Mouse (Mus musculus) intestine, postnatal 0 days (tissue): ENCODE results near the gene 9930022D16Rik. TPM values are rescaled to one million over a fixed set of nuclear protein-coding genes. Genes with fewer than 3 reads are reported as not detected.

Experiments
- ATAC-seq: fragments of 200-750 bp; cut with Nextera tagmentation; 2 replicates; pipeline ENCODE4 v1.8.0; 2017; ENCODE audit warnings: mild to moderate bottlenecking, moderate TSS enrichment, moderate library complexity
- H3K27ac ChIP-seq: fragments of 300-500 bp; sonication (generic); 2 replicates; pipeline ENCODE4 v1.5.1; 2014; ENCODE audit warnings: mild to moderate bottlenecking, low read depth, low read length, moderate library complexity
- H3K27me3 ChIP-seq: fragments of 300-500 bp; sonication (generic); replicated peaks from 2 replicates; pipeline ENCODE4 v1.6.1; 2014; ENCODE audit warnings: low read length, mixed read lengths; ENCODE audit not compliant: control insufficient read depth, insufficient read depth
- H3K36me3 ChIP-seq: fragments of 300-500 bp; sonication (generic); 2 replicates; pipeline ENCODE4 v1.6.1; 2014; ENCODE audit warnings: mild to moderate bottlenecking, moderate library complexity; ENCODE audit not compliant: control insufficient read depth, insufficient read depth
- H3K4me1 ChIP-seq: fragments of 300-500 bp; sonication (generic); replicated peaks from 2 replicates; pipeline ENCODE4 v1.6.1; 2014; ENCODE audit warnings: antibody characterized with exemption, low read length, mixed read lengths; ENCODE audit not compliant: control insufficient read depth, insufficient read depth
- H3K4me2 ChIP-seq: fragments of 300-500 bp; sonication (generic); replicated peaks from 2 replicates; pipeline ENCODE4 v1.6.1; 2014; ENCODE audit warnings: low read depth, mild to moderate bottlenecking, moderate library complexity
- H3K4me3 ChIP-seq: fragments of 300-500 bp; sonication (generic); 2 replicates; pipeline ENCODE4 v1.5.1; 2014; ENCODE audit warnings: low read depth, low read length
- H3K9ac ChIP-seq: fragments of 300-500 bp; sonication (generic); 2 replicates; pipeline ENCODE4 v1.6.1; 2014; ENCODE audit warnings: mild to moderate bottlenecking, low read depth, low read length
- H3K9me3 ChIP-seq: fragments of 300-500 bp; sonication (generic); 2 replicates; pipeline ENCODE4 v1.6.1; 2016; ENCODE audit warnings: mixed run types; ENCODE audit not compliant: control insufficient read depth
- CTCF ChIP-seq: sonication (generic); IDR thresholded peaks from 2 replicates; pipeline ENCODE4 v1.5.1; 2016; ENCODE audit warnings: low read depth, mild to moderate bottlenecking, control low read depth, antibody characterized with exemption, moderate library complexity
- WGBS: fragments of 180-500 bp; shearing (Covaris S2); extraction: QIAGEN DNeasy Blood & Tissue Kit; methylation state at CpG from one replicate; pipeline ENCODE4 v1.1.7; 2014; 5-methylcytosine and 5-hydroxymethylcytosine counted together
- polyA plus RNA-seq: library from polyadenylated mRNA; unstranded; fragments of >200 nt; fragmentation: Nextera tagmentation; extraction: Ambion mirVana; gene quantifications from 2 replicates; pipeline ENCODE4 v1.2.1, GENCODE M21; 2015

Gene 9930022D16Rik
- polyA plus RNA-seq, 1 experiment from 2014 or later, result 0.08 TPM

DNA sequence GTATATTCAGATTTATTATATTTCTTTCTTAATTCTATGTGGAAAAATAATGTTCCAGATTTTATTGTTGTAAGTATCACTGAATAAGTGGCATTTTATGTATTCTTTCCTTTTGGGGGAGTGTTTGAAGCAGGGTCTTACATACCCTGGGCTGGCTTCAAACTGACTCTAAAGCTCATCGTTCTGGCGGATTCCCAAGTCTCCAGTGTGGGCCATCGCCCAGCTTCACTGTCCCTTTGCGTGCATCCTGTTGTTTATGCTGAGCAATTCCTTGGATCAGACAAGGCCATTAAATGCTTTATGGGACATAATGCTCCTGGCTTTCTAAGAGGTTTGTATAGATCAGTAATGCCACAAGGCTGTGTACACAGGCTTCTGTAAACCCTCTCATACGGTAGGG, 24.7 kb upstream of the 9930022D16Rik start:
- 64% methylated on average over 5 of the region's 5 CpGs for WGBS
- no peak overlapping the region for H3K4me2 ChIP-seq
- no peak overlapping the region for H3K9ac ChIP-seq
- H3K27ac ChIP-seq, result no peak overlapping the region
- no peaks in the 10 kb centered on the region for H3K9me3 ChIP-seq
- ATAC-seq, result no peak
- no peaks in the 10 kb centered on the region for H3K27me3 ChIP-seq
- H3K36me3 ChIP-seq, result peaks cover 15% of the 10 kb centered on the region; the same call in 1 of the 2 replicates
- no peak overlapping the region for H3K4me3 ChIP-seq
- H3K4me1 ChIP-seq, result no peaks in the 10 kb centered on the region; the same call in 1 of the 2 replicates
- TF ChIP-seq CTCF, result no peak

DNA sequence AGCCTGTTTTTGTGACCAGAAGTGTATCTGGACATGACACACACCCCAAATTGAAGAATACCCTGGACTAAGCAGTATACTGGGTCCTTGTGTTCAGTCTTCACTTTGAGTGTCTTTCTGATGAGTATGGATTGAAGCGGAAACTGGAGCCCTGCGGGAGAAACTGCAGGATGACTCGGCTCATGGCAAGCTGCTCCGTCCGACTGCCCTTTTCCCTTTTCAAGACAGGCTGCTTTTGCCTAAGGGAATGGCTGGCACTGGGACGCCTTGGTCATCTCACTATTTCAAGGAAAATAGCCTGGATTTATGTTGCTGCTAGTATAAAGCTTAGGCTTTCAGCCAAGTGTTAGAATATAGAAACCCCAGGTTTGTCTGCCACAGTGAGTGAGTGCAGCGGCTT, 22.5 kb upstream of the 9930022D16Rik start:
- Histone ChIP-seq H3K4me2 (no peak overlapping the region), H3K36me3 (peaks cover 29% of the 10 kb centered on the region), H3K4me1 (no peaks in the 10 kb centered on the region), H3K27ac (no peak overlapping the region), H3K27me3 (no peaks in the 10 kb centered on the region), H3K4me3 (no peak overlapping the region), H3K9ac (no peak overlapping the region), H3K9me3 (no peaks in the 10 kb centered on the region)
- no peak for TF ChIP-seq CTCF
- WGBS, result 84% methylated on average over 7 of the region's 7 CpGs
- ATAC-seq, result no peak

DNA sequence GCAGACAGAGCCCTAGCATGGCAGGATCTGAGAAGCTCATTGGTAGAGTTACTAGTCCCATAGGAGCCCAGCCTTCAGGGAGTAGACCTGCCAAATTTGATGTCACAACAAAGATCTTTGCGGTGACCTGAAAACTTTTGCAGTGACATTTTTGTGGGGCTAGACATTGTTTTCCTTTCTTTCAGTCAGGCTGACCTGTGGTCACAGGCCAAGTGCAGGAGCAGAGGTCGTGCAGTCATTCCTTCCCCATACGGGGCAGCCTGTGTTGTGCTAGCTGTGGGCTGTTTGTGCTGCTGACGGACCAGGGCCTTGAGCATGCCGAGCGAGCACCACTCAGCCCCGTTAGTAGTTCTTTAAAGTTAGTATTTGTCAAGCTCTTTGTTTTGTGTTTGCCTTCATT, 22.0 kb upstream of the 9930022D16Rik start:
- ATAC-seq, result no peak

DNA sequence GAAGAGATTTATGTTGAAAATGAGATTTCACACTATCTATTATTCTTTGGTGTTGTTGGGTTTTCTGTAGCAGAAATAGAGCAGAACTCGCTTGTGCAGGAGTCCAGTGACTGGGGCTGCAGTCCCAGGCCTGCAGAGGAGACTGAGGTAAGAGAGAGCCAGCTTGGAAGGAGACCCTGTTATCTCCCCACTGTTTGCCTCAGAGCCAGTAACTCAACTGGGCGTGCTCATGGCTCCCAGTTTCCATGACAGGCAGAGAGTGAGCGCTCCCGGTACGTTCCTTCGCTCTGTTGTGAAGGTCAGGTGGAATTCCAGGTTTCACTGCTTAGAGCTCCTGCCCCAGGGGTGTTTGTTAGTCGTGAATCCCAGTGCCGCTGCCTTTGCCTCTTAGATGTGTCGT, 21.1 kb upstream of the 9930022D16Rik start:
- 76% methylated on average over 9 of the region's 9 CpGs for WGBS
- no peak overlapping the region for H3K4me2 ChIP-seq
- H3K27me3 ChIP-seq, result no peaks in the 10 kb centered on the region
- no peak for ATAC-seq
- H3K4me1 ChIP-seq, result no peaks in the 10 kb centered on the region
- no peak overlapping the region for H3K4me3 ChIP-seq
- H3K36me3 ChIP-seq, result peaks cover 43% of the 10 kb centered on the region
- no peaks in the 10 kb centered on the region for H3K9me3 ChIP-seq
- no peak overlapping the region for H3K27ac ChIP-seq
- TF ChIP-seq CTCF, result no peak
- no peak overlapping the region for H3K9ac ChIP-seq

More for the DNA sequence above, 22.0 kb upstream of the 9930022D16Rik start:
- H3K4me1 ChIP-seq, result no peaks in the 10 kb centered on the region
- no peaks in the 10 kb centered on the region for H3K9me3 ChIP-seq
- no peak overlapping the region for H3K4me3 ChIP-seq
- no peak for TF ChIP-seq CTCF
- no peak overlapping the region for H3K27ac ChIP-seq
- no peak overlapping the region for H3K4me2 ChIP-seq
- H3K36me3 ChIP-seq, result peaks cover 35% of the 10 kb centered on the region
- H3K27me3 ChIP-seq, result no peaks in the 10 kb centered on the region
- WGBS, result 71% methylated on average over 7 of the region's 7 CpGs
- H3K9ac ChIP-seq, result no peak overlapping the region

DNA sequence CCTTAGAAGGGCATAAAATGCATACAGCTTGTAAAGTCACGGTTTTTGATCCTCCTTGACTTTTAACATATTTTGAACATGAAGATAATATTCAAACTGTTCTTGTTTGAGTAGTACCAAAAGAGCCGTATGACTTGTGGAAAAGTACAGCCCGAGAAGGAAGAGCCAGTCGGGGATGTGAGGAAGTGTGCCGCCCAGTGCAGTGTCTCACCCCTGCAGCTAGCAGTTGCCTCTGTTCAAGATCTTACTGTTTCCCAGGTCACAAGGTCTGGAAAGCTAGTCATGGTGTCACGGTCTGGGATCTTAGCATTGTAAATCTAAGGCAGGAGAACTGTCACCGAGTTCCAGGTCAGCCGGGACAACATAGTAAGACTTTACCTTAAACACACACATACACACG, 19.0 kb upstream of the 9930022D16Rik start:
- Histone ChIP-seq H3K9ac (no peak overlapping the region), H3K27ac (no peak overlapping the region), H3K27me3 (no peaks in the 10 kb centered on the region), H3K36me3 (peaks cover 59% of the 10 kb centered on the region), H3K4me3 (no peak overlapping the region), H3K4me1 (no peaks in the 10 kb centered on the region), H3K4me2 (no peak overlapping the region), H3K9me3 (no peaks in the 10 kb centered on the region)
- WGBS, result 81% methylated on average over 9 of the region's 9 CpGs
- no peak for TF ChIP-seq CTCF
- no peak for ATAC-seq

DNA sequence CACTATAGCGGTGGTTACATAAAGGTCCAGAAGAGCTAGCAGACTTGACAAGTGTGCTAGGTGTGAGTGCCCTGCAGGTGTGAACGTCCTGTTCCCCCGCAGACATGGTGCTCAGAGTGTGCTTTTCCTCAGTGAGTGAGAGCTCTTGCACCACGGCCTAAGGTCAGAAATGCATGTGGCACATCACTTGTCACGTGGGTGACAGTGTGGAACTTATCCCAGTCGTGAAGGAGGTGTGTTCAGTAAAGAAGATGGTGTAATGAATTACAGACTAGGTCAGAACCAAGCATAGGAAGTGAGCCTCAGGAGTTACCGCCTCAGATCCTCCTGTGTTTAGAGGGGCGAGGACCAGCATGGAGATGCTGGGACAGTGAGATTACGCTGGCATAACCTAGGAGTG, 18.4 kb upstream of the 9930022D16Rik start:
- H3K36me3 ChIP-seq, result peaks cover 59% of the 10 kb centered on the region
- ATAC-seq, result no peak

DNA sequence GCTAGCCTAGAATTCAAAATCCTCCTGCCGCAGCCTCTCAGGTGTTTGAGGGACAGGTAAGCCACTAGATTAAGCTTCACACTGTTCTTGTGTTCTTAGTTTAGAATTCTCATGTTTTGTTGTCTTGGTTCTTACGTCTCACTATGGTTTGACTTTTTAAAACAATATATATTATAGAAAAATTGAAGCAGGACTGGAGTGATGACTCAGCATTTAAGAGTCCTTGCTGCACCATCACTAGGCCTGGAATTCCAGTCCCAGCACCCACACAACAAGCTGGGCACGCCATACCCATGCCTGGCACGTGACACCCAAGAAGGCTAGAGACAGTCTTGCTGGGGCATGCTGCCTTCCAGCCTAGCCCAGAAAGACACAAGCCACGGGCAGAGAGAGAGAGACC, 7.3 kb upstream of the 9930022D16Rik start:
- no peak for ATAC-seq
- H3K36me3 ChIP-seq, result no peaks in the 10 kb centered on the region
- no peak for TF ChIP-seq CTCF
- H3K4me1 ChIP-seq, result no peaks in the 10 kb centered on the region
- no peak overlapping the region for H3K9ac ChIP-seq
- no peak overlapping the region for H3K4me2 ChIP-seq
- H3K9me3 ChIP-seq, result no peaks in the 10 kb centered on the region
- 91% methylated on average over 5 of the region's 5 CpGs for whole genome bisulfite sequencing
- no peak overlapping the region for H3K4me3 ChIP-seq
- H3K27ac ChIP-seq, result no peak overlapping the region
- H3K27me3 ChIP-seq, result no peaks in the 10 kb centered on the region

More for the DNA sequence above, 18.4 kb upstream of the 9930022D16Rik start:
- no peak overlapping the region for H3K4me3 ChIP-seq
- H3K9me3 ChIP-seq, result no peaks in the 10 kb centered on the region
- H3K9ac ChIP-seq, result no peak overlapping the region
- H3K27ac ChIP-seq, result no peak overlapping the region
- no peak for TF ChIP-seq CTCF
- H3K27me3 ChIP-seq, result no peaks in the 10 kb centered on the region
- whole genome bisulfite sequencing, result 85% methylated on average over 9 of the region's 9 CpGs
- no peak overlapping the region for H3K4me2 ChIP-seq
- H3K4me1 ChIP-seq, result no peaks in the 10 kb centered on the region
